Mouse (Mus musculus) hindbrain, embryonic 11.5 days (tissue): ENCODE measurements around the gene Fblim1. TPM values are rescaled to one million over a fixed set of nuclear protein-coding genes. Genes with fewer than 3 reads are reported as not detected.

Experiments
- ATAC-seq: fragments of 200-750 bp; cut with Nextera tagmentation; 2 replicates; pipeline ENCODE4 v1.8.0; 2017; ENCODE audit warnings: mild to moderate bottlenecking, moderate TSS enrichment, moderate library complexity; ENCODE audit not compliant: low FRiP score
- DNase-seq: peaks from one replicate; pipeline ENCODE4 v3.0.0-alpha.2; 2015; ENCODE audit warnings: low spot score
- H3K27ac ChIP-seq: fragments of 300-500 bp; sonication (generic); 2 replicates; pipeline ENCODE4 v1.5.1; 2014; ENCODE audit warnings: mild to moderate bottlenecking, low read depth, low read length
- H3K27me3 ChIP-seq: fragments of 300-500 bp; sonication (generic); 2 replicates; pipeline ENCODE4 v1.6.1; 2014; ENCODE audit warnings: mild to moderate bottlenecking, low read length, moderate library complexity, mixed read lengths; ENCODE audit not compliant: control insufficient read depth, insufficient read depth
- H3K36me3 ChIP-seq: fragments of 300-500 bp; sonication (generic); 2 replicates; pipeline ENCODE4 v1.6.1; 2014; ENCODE audit warnings: mild to moderate bottlenecking, low read length, moderate library complexity, mixed read lengths; ENCODE audit not compliant: control insufficient read depth, insufficient read depth
- H3K4me1 ChIP-seq: fragments of 300-500 bp; sonication (generic); replicated peaks from 2 replicates; pipeline ENCODE4 v1.6.1; 2014; ENCODE audit warnings: low read length, mixed read lengths; ENCODE audit not compliant: control insufficient read depth, insufficient read depth
- H3K4me2 ChIP-seq: fragments of 300-500 bp; sonication (generic); replicated peaks from 2 replicates; pipeline ENCODE4 v1.6.1; 2014; ENCODE audit warnings: mild to moderate bottlenecking, low read depth, low read length
- H3K4me3 ChIP-seq: fragments of 300-500 bp; sonication (generic); 2 replicates; pipeline ENCODE4 v1.5.1; 2014; ENCODE audit warnings: low read depth, low read length
- H3K9ac ChIP-seq: fragments of 300-500 bp; sonication (generic); 2 replicates; pipeline ENCODE4 v1.6.1; 2014; ENCODE audit warnings: low read depth, low read length
- H3K9me3 ChIP-seq: fragments of 300-500 bp; sonication (generic); 2 replicates; pipeline ENCODE4 v1.6.1; 2016; ENCODE audit warnings: low read length; ENCODE audit not compliant: control insufficient read depth
- WGBS: fragments of 180-500 bp; shearing (Covaris S2); extraction: QIAGEN DNeasy Blood & Tissue Kit; methylation state at CpG from one replicate; pipeline ENCODE4 v1.1.7; 2014; 5-methylcytosine and 5-hydroxymethylcytosine counted together
- polyA plus RNA-seq: library from polyadenylated mRNA; unstranded; fragments of >200 nt; fragmentation: Nextera tagmentation; extraction: Ambion mirVana; gene quantifications from 2 replicates; pipeline ENCODE4 v1.2.1, GENCODE M21; 2014

Gene Fblim1
- polyA plus RNA-seq, 1 experiment from 2014 or later = 31.1 TPM

DNA sequence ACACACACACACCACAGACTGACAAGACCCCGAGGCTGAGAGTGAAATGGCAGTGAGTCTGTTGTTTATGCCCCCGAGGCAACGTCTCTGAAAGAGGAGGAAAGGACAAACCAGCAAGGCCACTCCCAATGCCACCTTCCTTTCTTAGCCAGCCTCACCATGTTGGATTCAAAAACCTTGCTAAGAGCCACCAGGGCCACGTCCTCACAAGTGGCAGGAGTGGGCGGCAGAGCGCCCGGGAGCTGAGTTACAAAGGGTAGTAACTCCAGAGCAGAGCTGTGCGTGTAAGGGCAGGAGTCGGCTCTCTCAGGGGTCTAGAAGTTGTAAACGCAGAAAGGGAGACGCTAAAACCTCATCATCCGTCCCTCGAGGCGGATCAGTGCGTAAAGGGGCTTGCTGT, 74.9 kb downstream of the Fblim1 start:
- no peaks in the 10 kb centered on the region for H3K4me1 ChIP-seq
- H3K9me3 ChIP-seq = no peaks in the 10 kb centered on the region
- H3K4me2 ChIP-seq = no peak overlapping the region
- 86% methylated on average over 15 of the region's 15 CpGs for WGBS
- no peak overlapping the region for H3K9ac ChIP-seq
- no peak overlapping the region for H3K27ac ChIP-seq
- H3K4me3 ChIP-seq = no peak overlapping the region
- no peaks in the 10 kb centered on the region; the same call in 1 of the 2 replicates for H3K36me3 ChIP-seq
- no peak for ATAC-seq
- no peak for DNase-seq
- H3K27me3 ChIP-seq = no peaks in the 10 kb centered on the region

DNA sequence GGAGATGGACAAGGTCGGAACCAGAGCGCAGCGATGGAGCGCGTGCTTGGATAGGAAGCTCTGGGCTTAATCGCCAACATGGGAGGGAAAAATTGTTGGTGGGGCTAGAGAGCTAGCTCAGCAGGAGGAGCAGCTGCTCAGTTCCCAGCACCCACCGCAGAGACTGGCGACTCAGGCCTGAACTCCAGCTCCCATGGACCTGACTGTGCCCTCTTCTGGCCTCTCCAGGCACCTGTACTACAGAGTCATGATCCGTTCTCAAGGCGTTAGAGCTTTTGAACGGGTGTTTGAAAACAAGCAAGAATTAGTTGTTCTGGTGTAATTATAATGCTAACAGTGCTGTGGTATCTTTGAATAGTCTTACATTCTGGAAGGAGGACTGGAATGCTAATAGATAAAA, 77.0 kb downstream of the Fblim1 start:
- DNase-seq (no peak), ATAC-seq (no peak)
- no peak overlapping the region for H3K4me2 ChIP-seq
- no peaks in the 10 kb centered on the region for H3K27me3 ChIP-seq
- 92% methylated on average over 11 of the region's 11 CpGs for WGBS
- H3K9ac ChIP-seq = no peak overlapping the region
- H3K4me3 ChIP-seq = no peak overlapping the region
- no peaks in the 10 kb centered on the region; the same call in 1 of the 2 replicates for H3K36me3 ChIP-seq
- no peak overlapping the region for H3K27ac ChIP-seq
- H3K4me1 ChIP-seq = no peaks in the 10 kb centered on the region
- H3K9me3 ChIP-seq = no peaks in the 10 kb centered on the region

DNA sequence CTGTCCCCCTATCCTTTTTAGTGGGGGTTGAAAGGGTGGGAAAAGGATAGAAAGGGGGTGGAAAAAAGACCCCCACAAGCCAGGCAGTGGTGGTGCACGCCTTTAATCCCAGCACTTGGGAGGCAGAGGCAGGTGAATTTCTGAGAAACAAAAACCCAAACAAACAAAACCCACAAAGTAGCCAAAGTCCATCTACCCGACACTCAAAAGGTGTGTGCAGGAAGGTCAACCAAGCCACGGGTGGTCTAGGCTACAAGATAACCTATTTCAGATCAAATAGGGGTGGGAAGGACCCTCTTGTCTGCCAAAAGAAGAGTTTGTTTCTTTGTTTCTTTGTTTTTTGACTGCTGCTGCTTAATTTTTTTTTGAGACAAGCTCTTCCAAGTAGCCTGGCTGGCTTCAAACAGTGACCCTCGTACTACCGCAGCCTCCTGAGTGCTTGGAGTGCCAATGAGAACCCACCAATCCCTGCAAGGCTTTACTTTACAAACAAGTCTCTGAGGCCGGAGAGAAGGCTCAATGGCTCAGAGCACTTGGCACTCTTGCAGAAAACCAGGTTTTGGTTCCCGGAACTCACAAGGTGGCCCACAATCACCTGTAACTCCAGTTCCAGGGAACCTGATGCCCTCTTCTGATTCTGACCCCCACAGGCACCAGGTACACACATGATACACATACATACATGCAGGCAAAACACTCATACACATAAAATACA, 78.8 kb downstream of the Fblim1 start:
- no peaks in the 10 kb centered on the region for H3K9me3 ChIP-seq
- H3K27ac ChIP-seq = no peak overlapping the region
- no peak overlapping the region for H3K9ac ChIP-seq
- no peaks in the 10 kb centered on the region for H3K4me1 ChIP-seq
- no peak overlapping the region for H3K4me2 ChIP-seq
- no peak overlapping the region for H3K4me3 ChIP-seq
- H3K27me3 ChIP-seq = no peaks in the 10 kb centered on the region
- ATAC-seq (no peak), DNase-seq (no peak)
- peaks cover under 1% of the 10 kb centered on the region for H3K36me3 ChIP-seq
- WGBS = 77% methylated on average over 7 of the region's 7 CpGs

Other genes starting within 250 kb of the Fblim1 start
- 0.69 and 0.91 TPM in 2 replicates for gene Fam131c, start 237.9 kb downstream of the Fblim1 start, polyA plus RNA-seq
- gene Clcnka, start 207.4 kb downstream of the Fblim1 start, polyA plus RNA-seq = 0.22 and 0.33 TPM in 2 replicates
- gene Clcnkb, start 190.1 kb downstream of the Fblim1 start, polyA plus RNA-seq = not detected in 2 replicates
- not detected in 2 replicates for gene Hspb7, start 185.3 kb downstream of the Fblim1 start, polyA plus RNA-seq
- not detected in 2 replicates for gene Srarp, start 170.0 kb downstream of the Fblim1 start, polyA plus RNA-seq
- gene Zbtb17, start 161.4 kb downstream of the Fblim1 start, polyA plus RNA-seq = 38.9 and 40.4 TPM in 2 replicates
- gene Spen, start 67.5 kb downstream of the Fblim1 start, polyA plus RNA-seq = 17.6 and 22.0 TPM in 2 replicates
- 0.33 and 0.52 TPM in 2 replicates for gene Tmem82, start 12.5 kb upstream of the Fblim1 start, polyA plus RNA-seq
- not detected in 2 replicates for gene Slc25a34, start 17.7 kb upstream of the Fblim1 start, polyA plus RNA-seq
- gene Plekhm2, start 58.8 kb upstream of the Fblim1 start, polyA plus RNA-seq = 2.5 and 3.0 TPM in 2 replicates
- 1.9 and 2.0 TPM in 2 replicates for gene Rsc1a1, start 79.5 kb upstream of the Fblim1 start, polyA plus RNA-seq
- 15.0 and 18.9 TPM in 2 replicates for gene Ddi2, start 117.3 kb upstream of the Fblim1 start, polyA plus RNA-seq
- gene Agmat, start 140.6 kb upstream of the Fblim1 start, polyA plus RNA-seq = 0.14 TPM in 1 of 2 replicates, not detected in the other
- 4.9 and 5.4 TPM in 2 replicates for gene Dnajc16, start 184.8 kb upstream of the Fblim1 start, polyA plus RNA-seq
- 17.3 and 17.6 TPM in 2 replicates for gene Casp9, start 187.5 kb upstream of the Fblim1 start, polyA plus RNA-seq
- gene Cela2a, start 220.1 kb upstream of the Fblim1 start, polyA plus RNA-seq = not detected in 2 replicates
- not detected in 2 replicates for gene Ctrc, start 240.3 kb upstream of the Fblim1 start, polyA plus RNA-seq